Mouse (Mus musculus) hindbrain, embryonic 12.5 days (tissue): ENCODE measurements around the gene Tbc1d10a. TPM values are rescaled to one million over a fixed set of nuclear protein-coding genes. Genes with fewer than 3 reads are reported as not detected.

ENCODE experiments used
- ATAC-seq: fragments of 200-750 bp; cut with Nextera tagmentation; 2 replicates; pipeline ENCODE4 v1.8.0; 2017; ENCODE audit warnings: moderate TSS enrichment; ENCODE audit not compliant: low FRiP score
- H3K27ac ChIP-seq: fragments of 300-500 bp; sonication (generic); 2 replicates; pipeline ENCODE4 v1.5.1; 2016; ENCODE audit warnings: mild to moderate bottlenecking
- H3K27me3 ChIP-seq: fragments of 300-500 bp; sonication (generic); 2 replicates; pipeline ENCODE4 v1.6.1; 2016; ENCODE audit warnings: mild to moderate bottlenecking
- H3K36me3 ChIP-seq: fragments of 300-500 bp; sonication (generic); 2 replicates; pipeline ENCODE4 v1.6.1; 2016; ENCODE audit warnings: mild to moderate bottlenecking
- H3K4me1 ChIP-seq: fragments of 300-500 bp; sonication (generic); 2 replicates; pipeline ENCODE4 v1.6.1; 2016
- H3K4me2 ChIP-seq: fragments of 300-500 bp; sonication (generic); replicated peaks from 2 replicates; pipeline ENCODE4 v1.6.1; 2016; ENCODE audit warnings: mild to moderate bottlenecking
- H3K4me3 ChIP-seq: fragments of 300-500 bp; sonication (generic); 2 replicates; pipeline ENCODE4 v1.5.1; 2016; ENCODE audit warnings: mild to moderate bottlenecking
- H3K9ac ChIP-seq: fragments of 300-500 bp; sonication (generic); 2 replicates; pipeline ENCODE4 v1.6.1; 2016; ENCODE audit warnings: mild to moderate bottlenecking, moderate library complexity
- H3K9me3 ChIP-seq: fragments of 300-500 bp; sonication (generic); replicated peaks from 2 replicates; pipeline ENCODE4 v1.6.1; 2016; ENCODE audit warnings: mild to moderate bottlenecking
- WGBS: fragments of 180-500 bp; shearing (Covaris S2); methylation state at CpG from one replicate; pipeline ENCODE4 v1.1.7; 2016; 5-methylcytosine and 5-hydroxymethylcytosine counted together
- polyA plus RNA-seq: library from polyadenylated mRNA; unstranded; fragments of >200 nt; fragmentation: Nextera tagmentation; extraction: Ambion mirVana; gene quantifications from 2 replicates; pipeline ENCODE4 v1.2.1, GENCODE M21; 2016

Tbc1d10a gene
- polyA plus RNA-seq, 1 experiment from 2014 or later: 29.2 TPM

DNA sequence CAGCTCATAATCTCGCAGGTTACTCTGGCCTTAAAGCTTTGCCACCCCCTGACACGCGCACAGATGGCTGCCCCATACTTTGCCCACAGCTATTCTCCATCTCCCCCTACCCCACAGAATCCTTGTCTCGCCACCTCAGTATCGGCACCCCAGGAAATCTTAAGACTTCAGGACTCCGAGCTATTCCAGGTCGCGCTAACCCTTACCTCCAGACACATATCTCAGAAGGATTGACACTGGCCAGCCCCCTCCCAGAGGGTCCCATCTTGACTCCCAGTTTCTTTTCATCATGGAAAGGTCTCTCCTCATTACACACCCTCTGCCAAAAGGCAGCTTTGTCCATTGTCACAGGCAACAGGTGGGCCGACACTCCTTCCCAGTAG lies 720 bp downstream of the Tbc1d10a start:
- ATAC-seq: no peak; the same call in 1 of the 2 replicates
- peaks cover 17% of the 10 kb centered on the region for H3K4me1 ChIP-seq
- H3K27me3 ChIP-seq: no peaks in the 10 kb centered on the region
- no peaks in the 10 kb centered on the region for H3K9me3 ChIP-seq
- WGBS: 17% methylated on average over 9 of the region's 9 CpGs
- peak overlapping the region; percentile 89 for H3K4me2 ChIP-seq
- no peak overlapping the region for H3K27ac ChIP-seq
- peak overlapping the region; percentile 86 for H3K9ac ChIP-seq
- H3K36me3 ChIP-seq: peaks cover 9% of the 10 kb centered on the region; the same call in 1 of the 2 replicates
- peak overlapping the region; percentile 82 for H3K4me3 ChIP-seq

DNA sequence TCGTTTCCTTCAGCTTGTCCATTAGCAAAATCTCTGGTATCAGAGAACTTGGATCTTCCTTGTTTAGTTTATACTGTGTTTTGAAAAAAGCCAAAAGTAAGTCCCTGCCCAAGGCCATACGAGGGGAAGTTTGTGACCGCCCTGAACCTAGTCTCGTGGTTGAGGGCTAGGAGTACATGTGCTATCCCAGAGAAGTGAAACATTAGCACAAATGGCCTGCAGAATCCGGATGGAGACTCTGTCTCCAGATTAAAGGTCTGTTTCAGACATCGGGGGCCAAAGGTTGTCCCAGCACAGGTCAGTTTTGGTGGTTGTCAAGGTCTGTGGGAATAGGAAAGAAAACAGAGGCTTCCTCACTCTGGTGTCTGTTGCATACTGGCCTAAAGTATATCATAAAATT lies 2.6 kb downstream of the Tbc1d10a start:
- H3K27ac ChIP-seq: no peak overlapping the region
- H3K4me1 ChIP-seq: peaks cover 17% of the 10 kb centered on the region
- H3K9ac ChIP-seq: no peak overlapping the region
- no peaks in the 10 kb centered on the region for H3K27me3 ChIP-seq
- no peak for ATAC-seq
- WGBS: 91% methylated on average over 6 of the region's 6 CpGs
- no peak overlapping the region for H3K4me3 ChIP-seq
- H3K36me3 ChIP-seq: no peaks in the 10 kb centered on the region
- no peak overlapping the region for H3K4me2 ChIP-seq
- H3K9me3 ChIP-seq: no peaks in the 10 kb centered on the region

DNA sequence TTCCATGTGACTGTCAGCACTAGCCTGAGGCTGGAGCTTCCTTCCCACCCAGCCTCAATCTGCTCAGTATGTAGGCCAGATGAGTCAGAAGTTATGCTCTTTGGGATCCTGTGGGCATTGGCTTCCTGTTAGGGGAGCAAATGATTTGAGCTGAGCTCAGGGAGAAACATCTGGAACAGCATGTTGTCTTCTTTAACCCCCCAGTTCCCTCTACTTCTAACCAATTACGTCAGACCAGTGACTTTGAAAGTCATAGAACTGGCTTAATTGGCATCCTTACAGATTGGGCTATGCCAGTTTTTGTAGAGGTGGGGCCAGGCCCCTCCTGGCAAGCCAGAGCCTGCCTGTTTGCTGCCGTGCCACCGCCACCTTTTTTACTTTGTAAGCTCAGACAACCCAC lies 4.1 kb downstream of the Tbc1d10a start:
- H3K4me3 ChIP-seq: no peak overlapping the region
- H3K9me3 ChIP-seq: no peaks in the 10 kb centered on the region
- no peaks in the 10 kb centered on the region for H3K36me3 ChIP-seq
- H3K4me2 ChIP-seq: no peak overlapping the region
- no peak overlapping the region for H3K9ac ChIP-seq
- no peaks in the 10 kb centered on the region for H3K27me3 ChIP-seq
- peaks cover 17% of the 10 kb centered on the region for H3K4me1 ChIP-seq
- WGBS: 79% methylated on average over 3 of the region's 3 CpGs
- ATAC-seq: no peak
- H3K27ac ChIP-seq: no peak overlapping the region

DNA sequence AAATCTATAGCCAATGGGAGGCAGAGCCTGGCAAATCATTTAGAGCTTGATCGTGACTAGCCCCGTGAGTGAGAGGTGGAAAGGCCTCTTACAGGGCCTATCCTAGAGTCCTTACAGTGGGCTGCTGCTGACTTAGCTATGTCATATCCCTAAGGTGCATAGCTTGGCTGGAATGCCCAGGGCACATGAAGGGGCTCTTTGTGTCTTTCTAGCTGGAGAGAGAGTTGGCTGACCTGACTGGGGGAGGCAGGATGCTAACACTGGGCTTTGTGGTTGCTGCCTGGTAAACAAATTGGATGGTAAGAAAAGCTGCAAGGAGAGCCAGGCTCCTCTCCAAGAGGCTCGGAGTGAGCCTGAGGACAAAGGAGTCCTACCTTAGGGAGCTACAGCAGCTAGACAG lies 6.2 kb downstream of the Tbc1d10a start:
- no peak overlapping the region for H3K27ac ChIP-seq
- 86% methylated on average over 3 of the region's 3 CpGs for WGBS

DNA sequence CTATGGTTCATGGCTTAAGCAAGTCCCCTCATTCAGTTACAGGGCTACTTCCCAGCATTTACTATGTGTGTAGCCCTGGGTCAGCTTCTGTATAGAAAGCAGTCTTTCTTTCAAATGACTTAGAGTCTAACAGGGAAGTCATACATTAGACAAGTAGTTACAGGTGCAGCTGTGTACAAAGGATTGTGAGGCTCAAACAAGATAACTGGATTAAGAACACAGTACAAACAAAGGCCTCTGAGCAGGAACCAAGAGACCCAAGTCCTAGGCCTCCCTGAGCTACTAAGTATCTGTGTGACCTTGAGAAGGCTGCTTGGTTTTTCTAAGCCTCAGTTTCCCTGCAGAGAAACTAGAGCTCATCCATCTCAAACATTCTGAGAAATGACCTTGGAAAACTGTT lies 6.8 kb downstream of the Tbc1d10a start:
- Histone ChIP-seq H3K27ac (no peak overlapping the region), H3K36me3 (no peaks in the 10 kb centered on the region), H3K4me3 (no peak overlapping the region)

More for the DNA sequence above, 6.2 kb downstream of the Tbc1d10a start:
- no peaks in the 10 kb centered on the region for H3K36me3 ChIP-seq
- no peaks in the 10 kb centered on the region for H3K9me3 ChIP-seq
- peaks cover 9% of the 10 kb centered on the region for H3K4me1 ChIP-seq
- H3K4me2 ChIP-seq: no peak overlapping the region
- no peak overlapping the region for H3K4me3 ChIP-seq
- no peak overlapping the region for H3K9ac ChIP-seq
- no peaks in the 10 kb centered on the region for H3K27me3 ChIP-seq
- ATAC-seq: no peak

DNA sequence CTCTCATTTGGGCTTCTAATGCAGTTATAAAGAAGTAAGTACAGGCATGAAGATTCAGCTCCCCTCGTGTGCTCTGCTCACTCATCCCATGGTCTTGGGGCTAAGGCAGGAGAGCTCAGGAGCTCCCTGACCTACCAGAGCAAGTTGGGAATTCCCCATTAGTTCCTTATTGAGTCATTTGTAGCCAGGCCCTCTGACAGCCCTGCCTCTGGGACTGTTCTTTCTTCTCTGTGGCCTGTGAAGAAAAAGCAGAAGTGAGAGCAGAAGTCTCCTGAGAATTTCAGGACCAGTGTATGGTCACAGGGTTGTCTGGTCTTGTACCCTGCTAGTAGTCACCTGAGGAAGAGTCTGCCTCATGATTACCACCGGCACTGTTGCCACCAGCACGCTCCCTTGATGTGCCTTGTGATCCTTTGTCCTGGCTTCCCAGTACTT lies 9.0 kb downstream of the Tbc1d10a start:
- H3K9me3 ChIP-seq: no peaks in the 10 kb centered on the region
- ATAC-seq: no peak
- no peaks in the 10 kb centered on the region for H3K36me3 ChIP-seq
- H3K4me1 ChIP-seq: peaks cover 2% of the 10 kb centered on the region; the same call in 1 of the 2 replicates
- H3K4me3 ChIP-seq: no peak overlapping the region
- no peak overlapping the region for H3K9ac ChIP-seq
- no peak overlapping the region for H3K27ac ChIP-seq
- 78% methylated on average over 3 of the region's 3 CpGs for WGBS
- no peaks in the 10 kb centered on the region for H3K27me3 ChIP-seq
- H3K4me2 ChIP-seq: no peak overlapping the region

More for the DNA sequence above, 6.8 kb downstream of the Tbc1d10a start:
- no peak overlapping the region for H3K4me2 ChIP-seq
- ATAC-seq: no peak
- no peak overlapping the region for H3K9ac ChIP-seq
- H3K27me3 ChIP-seq: no peaks in the 10 kb centered on the region
- peaks cover 6% of the 10 kb centered on the region; the same call in 1 of the 2 replicates for H3K4me1 ChIP-seq
- no peaks in the 10 kb centered on the region for H3K9me3 ChIP-seq

DNA sequence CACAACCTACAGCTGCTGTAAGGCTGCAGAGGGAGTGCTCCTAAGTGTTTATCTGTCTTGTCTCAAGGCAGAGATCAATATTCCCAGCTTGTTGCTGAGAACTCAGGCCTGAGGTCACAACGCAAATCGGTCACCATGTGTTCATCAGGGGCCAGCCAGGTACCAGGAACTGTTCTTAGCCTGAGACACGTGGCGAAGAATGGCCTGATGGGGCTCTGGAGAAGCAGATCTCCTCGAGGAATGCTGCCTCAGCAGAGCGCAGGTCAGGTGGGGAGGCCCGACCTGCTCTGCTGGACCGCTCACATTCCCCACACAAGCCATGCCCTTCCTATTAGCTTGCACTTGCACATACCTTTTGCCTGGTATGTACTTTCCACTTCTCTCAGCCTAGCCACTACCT lies 10.0 kb downstream of the Tbc1d10a start:
- H3K9me3 ChIP-seq: no peaks in the 10 kb centered on the region
- 61% methylated on average over 8 of the region's 8 CpGs for WGBS

DNA sequence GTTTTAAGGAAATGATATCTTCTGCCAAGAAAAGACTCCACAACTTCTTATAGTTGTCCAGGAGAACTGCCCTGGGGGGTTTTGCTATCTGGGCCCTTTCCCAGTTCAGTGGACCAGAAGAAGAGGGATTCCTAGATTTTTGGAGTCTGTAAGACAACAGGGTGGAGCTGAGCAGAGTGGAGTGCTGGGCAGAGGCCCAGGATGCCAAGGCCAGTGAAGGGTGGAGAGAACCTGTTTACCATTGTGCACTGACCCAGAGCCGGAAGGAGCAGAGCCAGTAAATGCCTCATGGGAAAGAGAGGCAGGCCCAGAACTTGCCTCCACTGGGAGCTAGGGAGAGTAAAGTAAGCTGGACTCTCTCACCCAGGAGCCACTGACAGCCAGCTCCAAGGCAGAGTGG lies 11.1 kb downstream of the Tbc1d10a start:
- Histone ChIP-seq H3K27ac (no peak overlapping the region), H3K4me3 (no peak overlapping the region), H3K27me3 (no peaks in the 10 kb centered on the region), H3K4me2 (no peak overlapping the region), H3K9me3 (no peaks in the 10 kb centered on the region), H3K9ac (no peak overlapping the region), H3K36me3 (no peaks in the 10 kb centered on the region), H3K4me1 (no peaks in the 10 kb centered on the region)
- no peak for ATAC-seq
- WGBS: 76% methylated on average over 1 of the region's 1 CpGs

More for the DNA sequence above, 10.0 kb downstream of the Tbc1d10a start:
- H3K27ac ChIP-seq: no peak overlapping the region
- H3K4me2 ChIP-seq: no peak overlapping the region
- ATAC-seq: no peak
- no peaks in the 10 kb centered on the region for H3K36me3 ChIP-seq
- H3K4me3 ChIP-seq: no peak overlapping the region
- no peaks in the 10 kb centered on the region for H3K27me3 ChIP-seq
- H3K4me1 ChIP-seq: no peaks in the 10 kb centered on the region
- H3K9ac ChIP-seq: no peak overlapping the region

DNA sequence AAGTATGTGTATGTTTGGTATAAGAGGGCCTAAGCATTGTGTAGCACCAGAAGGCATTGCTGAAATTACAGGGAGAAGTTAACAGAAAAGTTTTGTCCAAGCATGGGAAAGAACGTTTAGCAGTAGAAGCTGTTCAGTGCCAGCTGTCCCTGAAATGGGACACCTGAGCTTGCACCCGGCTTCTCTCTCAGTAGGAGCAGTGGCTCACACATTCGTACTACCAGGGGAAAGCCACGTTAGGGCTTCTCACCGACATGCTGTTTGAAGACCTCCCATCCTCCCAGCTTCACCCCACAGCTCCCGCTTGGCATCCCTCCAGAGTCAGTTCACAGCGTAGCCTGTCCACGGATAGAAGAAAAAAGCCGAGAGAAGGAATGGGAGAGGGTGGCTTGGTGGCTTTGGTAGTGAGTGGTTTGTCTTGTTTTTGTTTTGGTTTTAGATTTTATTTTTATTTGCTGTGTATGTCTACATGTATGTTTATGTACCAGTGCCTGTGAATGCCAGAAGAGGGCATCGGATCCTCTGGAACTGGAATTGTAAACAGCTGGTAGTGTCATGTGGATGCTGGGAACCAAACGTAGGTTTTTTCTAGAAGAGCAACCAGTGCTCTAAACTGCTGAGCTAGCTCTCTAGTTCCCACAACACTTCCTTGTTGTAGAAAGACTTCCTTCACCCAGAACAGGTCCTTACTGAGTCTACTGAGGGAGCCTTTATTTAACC lies 15.6 kb downstream of the Tbc1d10a start:
- Histone ChIP-seq H3K9ac (no peak overlapping the region), H3K9me3 (no peaks in the 10 kb centered on the region), H3K27ac (no peak overlapping the region), H3K36me3 (peaks cover 6% of the 10 kb centered on the region; the same call in 1 of the 2 replicates), H3K4me1 (no peaks in the 10 kb centered on the region), H3K4me3 (no peak overlapping the region), H3K27me3 (no peaks in the 10 kb centered on the region), H3K4me2 (no peak overlapping the region)
- 74% methylated on average over 11 of the region's 11 CpGs for WGBS
- ATAC-seq: no peak

DNA sequence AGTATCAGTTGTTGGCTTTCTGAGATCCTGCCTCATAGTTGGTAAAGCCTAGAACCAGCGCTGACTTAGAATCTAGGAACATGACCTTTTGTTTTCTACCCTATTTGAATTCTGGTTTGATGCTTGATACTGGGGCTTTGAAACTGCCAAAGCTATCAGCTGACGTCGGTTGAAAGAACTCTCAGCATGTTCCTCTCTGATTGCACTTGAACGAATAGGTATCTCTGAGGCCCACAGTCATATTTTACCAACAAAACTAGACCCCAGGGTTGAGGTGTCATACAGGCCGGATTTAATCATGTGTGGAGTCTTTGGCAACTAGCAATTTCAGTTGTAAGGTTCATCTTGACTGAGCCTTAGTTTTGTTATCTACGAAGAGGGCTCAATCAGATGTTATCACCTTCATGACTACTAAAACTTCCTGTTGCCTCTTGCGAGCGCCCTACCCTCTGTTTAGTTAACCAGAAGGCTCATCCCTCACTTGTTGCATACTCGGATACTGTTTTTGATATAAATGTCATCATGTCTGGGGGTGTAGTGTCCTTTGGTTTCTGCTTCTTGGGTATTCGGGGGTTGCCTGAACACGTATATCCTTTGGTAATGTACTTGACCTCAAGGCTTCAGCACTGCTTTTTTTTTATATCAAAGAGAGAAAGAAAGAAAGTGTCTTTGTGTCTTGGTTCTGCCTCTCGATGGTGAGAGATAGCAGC lies 16.6 kb downstream of the Tbc1d10a start:
- ATAC-seq: no peak
- Histone ChIP-seq H3K4me1 (no peaks in the 10 kb centered on the region), H3K4me3 (no peak overlapping the region), H3K9me3 (no peaks in the 10 kb centered on the region), H3K36me3 (peaks cover 16% of the 10 kb centered on the region; the same call in 1 of the 2 replicates), H3K4me2 (no peak overlapping the region), H3K27ac (no peak overlapping the region), H3K27me3 (no peaks in the 10 kb centered on the region), H3K9ac (no peak overlapping the region)
- WGBS: 88% methylated on average over 12 of the region's 12 CpGs

DNA sequence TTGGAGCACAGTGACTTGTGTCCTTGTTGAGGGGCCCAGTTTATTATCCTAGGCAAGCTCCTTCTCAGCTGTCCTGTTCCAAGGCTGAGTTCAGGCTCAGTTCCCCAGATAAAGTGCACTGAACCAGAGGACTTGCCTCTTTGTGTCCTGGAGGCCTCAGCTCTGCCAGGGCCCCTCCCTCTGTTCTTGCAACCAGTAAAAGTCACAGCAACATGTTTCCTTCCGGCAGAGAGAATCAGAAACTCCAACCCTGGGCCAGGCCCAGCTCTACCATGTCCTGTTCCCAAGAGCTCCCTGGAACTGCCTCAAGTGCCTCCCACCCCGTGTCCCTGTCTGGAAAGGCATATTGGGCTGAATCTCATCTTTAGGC lies 17.1 kb downstream of the Tbc1d10a start:
- no peaks in the 10 kb centered on the region for H3K9me3 ChIP-seq
- ATAC-seq: no peak
- H3K4me3 ChIP-seq: no peak overlapping the region
- no peaks in the 10 kb centered on the region for H3K27me3 ChIP-seq
- 51% methylated on average over 2 of the region's 2 CpGs for WGBS
- no peak overlapping the region for H3K4me2 ChIP-seq
- H3K27ac ChIP-seq: no peak overlapping the region
- no peak overlapping the region for H3K9ac ChIP-seq
- H3K36me3 ChIP-seq: peaks cover 20% of the 10 kb centered on the region; the same call in 1 of the 2 replicates
- no peaks in the 10 kb centered on the region for H3K4me1 ChIP-seq

DNA sequence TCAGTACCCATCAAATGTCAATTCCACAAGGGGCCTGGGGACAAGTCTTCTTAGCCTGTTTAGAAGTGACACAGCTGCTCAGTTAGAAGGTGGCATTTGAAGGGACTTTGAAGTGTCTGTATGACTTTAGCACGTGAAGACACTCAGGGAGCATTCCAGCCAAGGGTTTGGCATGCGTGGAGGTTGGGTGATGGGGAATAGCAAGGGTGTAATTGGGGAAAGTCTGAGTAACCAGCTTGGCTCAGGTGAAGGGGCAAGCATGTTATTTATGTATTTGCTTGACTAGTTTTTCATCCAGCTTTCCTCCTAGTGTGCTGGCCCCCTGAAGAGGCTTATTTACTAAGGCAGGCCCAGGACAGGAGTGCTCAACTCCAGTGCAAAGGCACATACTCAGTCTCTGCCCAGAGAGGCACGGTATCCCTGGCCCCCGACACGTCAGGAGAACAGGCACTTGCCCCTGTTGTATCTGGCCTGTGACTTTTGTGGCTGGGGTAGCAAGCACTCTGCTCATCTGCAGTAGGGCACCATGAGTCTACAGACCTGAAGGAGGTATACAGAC lies 18.6 kb downstream of the Tbc1d10a start:
- WGBS: 90% methylated on average over 5 of the region's 5 CpGs
- no peak overlapping the region for H3K4me2 ChIP-seq
- H3K27me3 ChIP-seq: no peaks in the 10 kb centered on the region
- H3K36me3 ChIP-seq: peaks cover 33% of the 10 kb centered on the region
- H3K4me3 ChIP-seq: no peak overlapping the region
- no peak overlapping the region for H3K9ac ChIP-seq
- no peaks in the 10 kb centered on the region for H3K9me3 ChIP-seq
- no peak for ATAC-seq
- no peak overlapping the region for H3K27ac ChIP-seq
- no peaks in the 10 kb centered on the region for H3K4me1 ChIP-seq
